Mouse (Mus musculus): ENCODE measurements at regions not wholly inside any gene's neighbourhood (a gene's known extent, or its start where the extent isn't known, plus 50 kb on each side); places are given as distances from the start of the nearest gene placed in this dataset.

DNA sequence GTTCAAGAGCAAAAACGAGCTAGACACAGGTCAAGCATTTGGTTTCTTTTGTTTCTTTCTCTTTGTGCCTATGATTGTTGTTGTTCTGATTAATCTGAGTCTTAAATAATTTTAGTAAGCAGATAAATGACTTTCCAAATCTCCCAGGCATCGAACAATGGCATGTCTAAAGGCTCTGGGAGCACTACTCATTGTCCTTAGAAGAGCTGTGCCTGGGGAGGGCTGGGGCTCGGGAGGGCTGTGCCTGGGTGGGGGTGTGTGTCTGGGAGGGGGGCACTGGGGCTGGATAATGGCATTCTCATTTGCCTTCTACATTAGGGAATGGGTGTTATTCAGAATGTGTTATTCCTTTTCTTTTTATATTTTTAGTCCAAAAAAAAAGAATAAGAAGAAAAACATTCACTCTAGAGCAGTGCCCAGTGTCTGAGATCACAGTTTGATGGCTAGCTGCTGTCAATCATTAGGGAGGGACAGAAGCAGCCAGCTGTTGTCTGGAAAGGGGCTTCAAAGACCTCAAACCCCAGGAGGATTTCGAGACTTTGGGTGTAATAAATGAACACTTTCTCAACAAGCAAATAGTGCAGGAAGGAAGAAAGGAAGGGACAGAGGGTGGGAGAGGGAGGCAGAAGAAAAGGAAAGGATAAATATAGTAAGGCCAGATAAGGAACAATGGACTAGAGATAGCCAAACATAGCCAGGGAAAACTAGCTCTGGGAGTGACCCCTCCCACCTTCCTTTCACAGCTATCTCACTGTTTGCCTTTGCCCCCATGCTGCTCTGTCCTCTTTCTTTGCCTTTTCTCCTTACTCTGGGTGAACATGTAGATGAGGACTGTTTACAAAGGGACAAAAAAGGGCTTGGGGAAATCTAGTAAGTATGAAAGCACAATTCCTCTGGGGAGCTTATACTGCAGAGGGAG lies 264.2 kb upstream of the Pcsk5 start:
- Histone ChIP-seq H3K4me2 (ENCODE audit: low read depth, low read length) (peak overlapping the region; percentile 21; the same call in 1 of the 2 replicates), H3K4me1 (ENCODE audit: control insufficient read depth, insufficient read depth) (peaks cover 14% of the 10 kb centered on the region), H3K27ac (ENCODE audit: low read depth) (peak overlapping the region; percentile 36), H3K9ac (replicated peaks; ENCODE audit: low read depth, low read length) (no peak overlapping the region), H3K27me3 (ENCODE audit: control insufficient read depth, insufficient read depth, low read length) (no peaks in the 10 kb centered on the region), H3K36me3 (replicated peaks; ENCODE audit: control insufficient read depth, insufficient read depth, low read length) (no peaks in the 10 kb centered on the region), H3K9me3 (replicated peaks; ENCODE audit: control insufficient read depth, low read length) (no peaks in the 10 kb centered on the region), H3K4me3 (ENCODE audit: low read depth, low read length) (no peak overlapping the region)
- ATAC-seq (ENCODE audit: insufficient read depth, low read depth) (peak; percentile 57; the same call in 1 of the 2 replicates), DNase-seq (ENCODE audit: low spot score) (peak; percentile 39)
- 21% methylated on average over 4 of the region's 4 CpGs for WGBS
- TF ChIP-seq EP300 (IDR thresholded peaks at IDR 0.05; ENCODE audit: low read depth) (no peak), CTCF (IDR thresholded peaks at IDR 0.05; ENCODE audit: low read depth) (no peak)

DNA sequence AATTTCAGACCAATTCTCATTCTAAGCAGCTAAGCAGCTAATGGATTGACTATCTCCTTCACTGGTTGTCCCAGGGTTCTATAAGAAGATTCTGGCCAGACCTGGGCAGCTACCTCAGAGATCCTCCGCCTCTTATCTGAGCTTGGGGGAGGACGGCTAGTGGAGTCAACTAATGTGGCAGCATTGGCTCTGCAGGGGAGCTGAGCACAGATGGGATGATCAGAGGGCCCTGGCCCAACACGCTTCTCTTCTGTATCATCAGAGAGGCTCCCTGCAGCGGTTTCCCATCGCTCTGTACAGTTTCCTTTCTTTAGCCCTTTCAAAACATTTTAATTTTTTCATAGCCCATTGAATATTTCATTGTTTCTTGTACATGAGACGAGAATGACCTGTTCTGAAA lies 245.9 kb upstream of the Pcsk5 start:
- Histone ChIP-seq H3K4me2 (ENCODE audit: low read depth, low read length) (no peak overlapping the region), H3K9me3 (replicated peaks; ENCODE audit: control insufficient read depth, low read length) (no peaks in the 10 kb centered on the region), H3K27ac (ENCODE audit: low read depth) (no peak overlapping the region), H3K9ac (replicated peaks; ENCODE audit: low read depth, low read length) (no peak overlapping the region), H3K27me3 (ENCODE audit: control insufficient read depth, insufficient read depth, low read length) (no peaks in the 10 kb centered on the region), H3K4me1 (ENCODE audit: control insufficient read depth, insufficient read depth) (no peaks in the 10 kb centered on the region), H3K4me3 (ENCODE audit: low read depth, low read length) (no peak overlapping the region), H3K36me3 (replicated peaks; ENCODE audit: control insufficient read depth, insufficient read depth, low read length) (no peaks in the 10 kb centered on the region)
- TF ChIP-seq CTCF (IDR thresholded peaks at IDR 0.05; ENCODE audit: low read depth) (no peak), EP300 (IDR thresholded peaks at IDR 0.05; ENCODE audit: low read depth) (no peak)
- WGBS: 63% methylated on average over 6 of the region's 6 CpGs
- ATAC-seq (ENCODE audit: insufficient read depth, low read depth): no peak
- DNase-seq (ENCODE audit: low spot score): no peak

DNA sequence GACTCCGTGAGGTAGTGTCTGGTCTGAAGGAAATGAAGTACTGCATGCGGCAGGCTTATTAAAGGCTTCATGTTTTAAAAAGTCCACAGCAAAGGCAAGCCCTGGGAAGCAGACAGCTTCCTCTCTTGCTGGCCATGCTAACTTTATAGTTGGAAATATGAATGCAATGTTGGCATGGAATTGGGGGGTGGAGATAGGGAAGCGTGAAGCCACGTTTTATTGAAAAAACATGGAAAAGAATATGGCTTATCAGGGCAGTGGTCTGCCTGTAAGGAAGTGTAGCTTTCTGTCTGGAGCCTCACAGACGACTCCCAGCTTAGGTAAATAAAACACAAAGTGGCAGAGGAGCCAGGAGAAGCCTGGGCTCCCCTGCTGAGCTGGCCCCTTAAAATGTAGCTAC lies 231.5 kb upstream of the Pcsk5 start:
- no peak overlapping the region for H3K27ac ChIP-seq (ENCODE audit: low read depth)
- peaks cover 16% of the 10 kb centered on the region for H3K4me1 ChIP-seq (ENCODE audit: control insufficient read depth, insufficient read depth)
- H3K36me3 ChIP-seq (replicated peaks; ENCODE audit: control insufficient read depth, insufficient read depth, low read length): no peaks in the 10 kb centered on the region
- no peaks in the 10 kb centered on the region for H3K9me3 ChIP-seq (replicated peaks; ENCODE audit: control insufficient read depth, low read length)
- no peak overlapping the region for H3K4me2 ChIP-seq (ENCODE audit: low read depth, low read length)
- TF ChIP-seq CTCF (IDR thresholded peaks at IDR 0.05; ENCODE audit: low read depth) (no peak), EP300 (IDR thresholded peaks at IDR 0.05; ENCODE audit: low read depth) (no peak)
- DNase-seq (ENCODE audit: low spot score): no peak
- H3K9ac ChIP-seq (replicated peaks; ENCODE audit: low read depth, low read length): no peak overlapping the region
- no peak for ATAC-seq (ENCODE audit: insufficient read depth, low read depth)
- H3K27me3 ChIP-seq (ENCODE audit: control insufficient read depth, insufficient read depth, low read length): no peaks in the 10 kb centered on the region
- no peak overlapping the region for H3K4me3 ChIP-seq (ENCODE audit: low read depth, low read length)
- WGBS: 27% methylated on average over 5 of the region's 5 CpGs

DNA sequence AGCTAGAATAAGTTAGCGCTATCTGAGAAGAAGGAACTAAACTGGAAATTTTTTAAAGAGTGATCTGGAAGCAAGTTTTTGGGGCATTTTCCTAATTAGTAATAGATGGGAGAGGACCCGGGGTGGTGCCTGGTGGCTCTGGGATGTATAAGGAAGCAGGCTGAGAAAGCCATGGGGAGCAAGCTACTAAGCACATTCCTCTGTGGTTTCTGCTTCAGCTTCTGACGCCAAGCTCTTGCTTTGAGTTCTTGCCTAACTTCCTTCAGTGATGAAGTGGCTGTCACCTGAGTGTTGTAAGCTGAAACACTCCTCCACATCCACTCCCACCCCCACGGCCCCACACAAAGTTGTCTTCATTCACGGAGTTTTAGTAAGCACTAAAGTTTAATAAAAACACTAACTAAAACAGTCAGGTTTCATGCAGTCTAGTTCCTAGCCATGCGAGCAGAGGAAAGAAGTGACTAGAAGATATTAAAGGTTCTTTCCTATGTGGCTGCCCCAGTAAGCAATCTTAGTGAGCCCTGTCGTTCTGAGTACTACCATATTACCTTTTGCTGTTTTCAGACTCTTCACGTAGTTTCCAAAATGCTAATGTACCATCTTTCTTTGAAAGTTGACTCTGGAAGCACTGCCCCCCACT lies 230.5 kb upstream of the Pcsk5 start:
- peaks cover 9% of the 10 kb centered on the region for H3K4me1 ChIP-seq (ENCODE audit: control insufficient read depth, insufficient read depth)
- H3K9ac ChIP-seq (replicated peaks; ENCODE audit: low read depth, low read length): no peak overlapping the region
- H3K27me3 ChIP-seq (ENCODE audit: control insufficient read depth, insufficient read depth, low read length): no peaks in the 10 kb centered on the region
- no peak overlapping the region for H3K27ac ChIP-seq (ENCODE audit: low read depth)
- no peaks in the 10 kb centered on the region for H3K9me3 ChIP-seq (replicated peaks; ENCODE audit: control insufficient read depth, low read length)
- TF ChIP-seq CTCF (IDR thresholded peaks at IDR 0.05; ENCODE audit: low read depth): no peak
- TF ChIP-seq EP300 (IDR thresholded peaks at IDR 0.05; ENCODE audit: low read depth): no peak
- H3K36me3 ChIP-seq (replicated peaks; ENCODE audit: control insufficient read depth, insufficient read depth, low read length): no peaks in the 10 kb centered on the region
- WGBS: 62% methylated on average over 8 of the region's 8 CpGs
- no peak overlapping the region for H3K4me3 ChIP-seq (ENCODE audit: low read depth, low read length)
- ATAC-seq (ENCODE audit: insufficient read depth, low read depth) (no peak), DNase-seq (ENCODE audit: low spot score) (no peak)
- H3K4me2 ChIP-seq (ENCODE audit: low read depth, low read length): no peak overlapping the region

DNA sequence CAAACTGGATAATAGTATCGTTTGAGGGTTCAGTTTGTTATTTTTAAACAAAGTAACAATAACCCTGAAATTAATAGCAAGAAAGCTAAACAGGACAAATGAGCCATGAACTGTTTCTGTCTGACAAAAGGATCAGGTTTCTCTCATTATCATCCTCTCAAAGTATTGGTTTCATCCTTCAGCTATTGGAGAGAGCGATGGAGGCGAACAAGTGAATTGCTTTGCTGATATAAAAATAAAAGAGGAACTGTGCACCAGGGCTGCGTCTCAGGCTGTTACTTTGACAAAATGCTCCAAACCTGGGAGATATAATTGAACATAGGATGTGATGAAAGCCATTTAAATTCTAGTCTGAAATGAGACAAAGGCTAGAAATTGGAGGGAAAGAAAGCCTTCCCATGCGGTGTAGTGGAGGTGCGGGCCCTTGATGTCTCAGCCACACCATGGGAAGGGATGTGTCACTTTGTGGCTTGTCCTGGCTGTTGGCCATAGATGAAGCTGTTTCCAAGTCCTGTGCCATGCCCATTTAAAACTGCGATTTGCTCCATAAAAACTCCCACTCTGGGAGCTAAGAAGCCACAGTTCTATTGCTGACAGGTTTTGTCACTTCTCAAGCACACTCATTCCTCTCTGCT lies 219.9 kb upstream of the Pcsk5 start:
- Histone ChIP-seq H3K36me3 (replicated peaks; ENCODE audit: control insufficient read depth, insufficient read depth, low read length) (no peaks in the 10 kb centered on the region), H3K27me3 (ENCODE audit: control insufficient read depth, insufficient read depth, low read length) (no peaks in the 10 kb centered on the region), H3K27ac (ENCODE audit: low read depth) (no peak overlapping the region), H3K9me3 (replicated peaks; ENCODE audit: control insufficient read depth, low read length) (no peaks in the 10 kb centered on the region), H3K9ac (replicated peaks; ENCODE audit: low read depth, low read length) (no peak overlapping the region), H3K4me1 (ENCODE audit: control insufficient read depth, insufficient read depth) (peaks cover 3% of the 10 kb centered on the region; the same call in 1 of the 2 replicates), H3K4me3 (ENCODE audit: low read depth, low read length) (no peak overlapping the region), H3K4me2 (ENCODE audit: low read depth, low read length) (no peak overlapping the region)
- TF ChIP-seq CTCF (IDR thresholded peaks at IDR 0.05; ENCODE audit: low read depth) (no peak), EP300 (IDR thresholded peaks at IDR 0.05; ENCODE audit: low read depth) (no peak)
- no peak for ATAC-seq (ENCODE audit: insufficient read depth, low read depth)
- DNase-seq (ENCODE audit: low spot score): no peak
- 78% methylated on average over 7 of the region's 7 CpGs for WGBS

Measured in heart, postnatal 0 days (tissue).